Mouse (Mus musculus): ENCODE measurements around the gene Abca14. TPM values are rescaled to one million over a fixed set of nuclear protein-coding genes. Genes with fewer than 3 reads are reported as not detected.
"Not testable (repeated sequence)": the region's sequence is repeated elsewhere in the genome, so short reads cannot be mapped to it uniquely, and the experiment has no call there.

The Abca14 gene
- total RNA-seq, 2 experiments from 2014 or later: not detected

DNA sequence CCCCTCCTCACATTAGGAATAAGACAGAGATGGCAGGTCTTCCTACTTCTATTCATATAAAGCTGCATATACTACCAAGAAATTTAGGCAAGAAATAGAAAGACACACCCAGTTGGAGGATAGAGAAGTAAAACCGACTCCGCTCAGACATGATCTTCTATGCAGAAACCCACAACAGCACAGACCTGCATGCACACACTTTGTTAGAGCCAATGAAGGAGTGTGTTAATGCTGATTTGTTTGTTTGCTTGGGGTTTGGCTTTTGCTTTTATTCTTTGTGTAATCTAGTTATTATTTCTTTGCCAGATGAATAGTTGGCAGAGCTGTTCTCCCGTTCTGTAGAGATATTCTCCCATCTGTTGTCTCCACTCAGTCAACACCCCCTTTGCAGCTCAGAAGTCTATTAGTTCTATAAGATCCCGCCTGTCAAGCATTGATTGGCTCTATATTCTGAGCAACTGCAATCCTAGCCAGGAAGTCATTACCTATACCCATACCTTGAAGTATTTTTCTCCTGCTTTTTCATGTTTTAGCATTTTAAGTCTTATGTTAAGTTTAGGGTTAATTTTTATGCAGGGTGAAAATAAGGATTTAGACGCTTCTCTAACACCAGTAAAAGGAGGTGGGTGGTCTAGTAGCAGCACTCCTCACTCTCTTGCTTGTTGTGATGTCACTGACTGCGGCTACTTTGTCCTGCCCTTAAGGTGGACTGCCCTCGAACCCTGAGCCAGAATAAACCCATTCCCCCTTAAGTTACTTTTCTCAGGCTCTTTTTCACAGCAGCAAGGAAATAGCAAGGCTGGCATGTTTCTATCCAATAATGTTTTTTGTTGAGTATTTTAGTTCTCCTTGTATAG is 67.6 kb downstream of the Abca14 start:
- intact Hi-C loops (cut with DNase I): no loop called here
- Histone ChIP-seq H3K4me3 (no peak overlapping the region), H3K27ac (no peak overlapping the region)
- DNase-seq: no peak
- TF ChIP-seq CTCF (IDR thresholded peaks at IDR 0.05): no peak

DNA sequence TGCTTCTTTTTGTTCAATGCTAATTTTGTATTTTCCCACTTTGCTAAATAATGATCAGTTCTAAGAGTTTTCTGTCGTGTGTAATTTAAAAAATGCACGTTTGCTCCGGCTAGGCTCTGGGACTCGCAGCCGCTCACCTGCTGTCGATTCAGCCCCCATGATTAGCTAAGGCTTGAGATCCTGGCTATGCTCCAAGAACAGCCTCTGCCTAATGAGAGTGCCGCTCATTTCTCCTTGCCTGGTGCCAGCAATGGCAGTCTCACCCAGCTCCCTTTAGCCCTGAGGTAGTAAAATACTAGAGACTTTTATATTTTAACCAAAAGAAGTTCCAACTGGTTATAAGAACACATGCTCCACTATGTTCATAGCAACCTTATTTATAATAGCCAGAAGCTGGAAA is 68.3 kb downstream of the Abca14 start:
- no peak for TF ChIP-seq CTCF (IDR thresholded peaks at IDR 0.05)
- DNase-seq: no peak
- intact Hi-C loops (cut with DNase I): no loop called here
- Histone ChIP-seq H3K4me3 (no peak overlapping the region), H3K27ac (no peak overlapping the region)

GRCm38 (mm10) chr7:120285286-120285685 is 81.5 kb downstream of the Abca14 start:
- intact Hi-C loops (cut with DNase I): no loop called here
- DNase-seq: no peak
- TF ChIP-seq CTCF (IDR thresholded peaks at IDR 0.05): no peak
- Histone ChIP-seq H3K4me3 (no peak overlapping the region), H3K27ac (no peak overlapping the region)

- TF ChIP-seq CTCF (IDR thresholded peaks at IDR 0.05): no peak
- intact Hi-C loops (cut with DNase I): no loop called here
- DNase-seq: no peak
- H3K27ac ChIP-seq: no peak overlapping the region
- no peak overlapping the region for H3K4me3 ChIP-seq
Observed at GRCm38 (mm10) chr7:120316086-120316485, 112.3 kb downstream of the Abca14 start.

DNA sequence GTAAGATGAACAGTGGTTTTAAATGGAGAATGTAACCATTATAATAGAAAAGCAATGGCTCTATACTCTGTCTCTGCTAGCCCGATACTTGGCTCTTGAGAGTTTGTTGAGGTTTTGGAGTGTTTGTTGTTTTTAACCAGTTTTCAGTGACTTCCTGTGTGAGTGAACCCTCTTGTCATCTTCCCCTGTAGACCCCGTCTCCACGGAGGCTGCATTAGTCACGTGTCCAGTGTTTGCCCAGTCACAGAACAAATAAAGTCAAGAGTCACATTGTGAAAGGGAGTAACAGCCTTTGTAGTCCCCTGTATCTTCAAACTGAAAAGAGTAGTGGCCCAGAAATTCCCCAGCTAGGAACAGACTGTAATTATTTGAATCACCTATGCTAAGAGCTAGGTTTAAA is 119.2 kb downstream of the Abca14 start:
- Histone ChIP-seq H3K27ac (no peak overlapping the region), H3K4me3 (no peak overlapping the region)
- TF ChIP-seq CTCF (IDR thresholded peaks at IDR 0.05): no peak
- intact Hi-C loops (cut with DNase I): loop anchor here (10.0 kb wide), 1 partner anchor 468 kb away; no protein-coding TSS in a partner anchor
- no peak for DNase-seq

GRCm38 (mm10) chr7:120325911-120326310 is 122.2 kb downstream of the Abca14 start:
- DNase-seq, H3K27ac ChIP-seq, H3K4me3 ChIP-seq: not testable (repeated sequence)
- intact Hi-C loops (cut with DNase I): loop anchor here (10.0 kb wide), 1 partner anchor 471 kb away; no protein-coding TSS in a partner anchor

GRCm38 (mm10) chr7:120327220-120328073 is 123.7 kb downstream of the Abca14 start:
- H3K27ac ChIP-seq: no peak overlapping the region
- DNase-seq: no peak
- peak overlapping the region; percentile 13; the same call in 1 of the 2 replicates for H3K4me3 ChIP-seq
- intact Hi-C loops (cut with DNase I): loop anchor here (10.0 kb wide), 1 partner anchor 473 kb away; no protein-coding TSS in a partner anchor
- TF ChIP-seq CTCF (IDR thresholded peaks at IDR 0.05): peak; percentile 43

- peak; percentile 25 for DNase-seq
- TF ChIP-seq CTCF (IDR thresholded peaks at IDR 0.05): no peak
Observed at GRCm38 (mm10) chr7:120328087-120328793, 124.5 kb downstream of the Abca14 start, which contains the start of gene Abca15. Abca15 (plus strand) TSS chr7:120328670.

GRCm38 (mm10) chr7:120361159-120361558 is 157.4 kb downstream of the Abca14 start:
- intact Hi-C loops (cut with DNase I): no loop called here
- DNase-seq: no peak
- Histone ChIP-seq H3K4me3 (no peak overlapping the region), H3K27ac (no peak overlapping the region)
- no peak; the same call in 1 of the 2 replicates for TF ChIP-seq CTCF (IDR thresholded peaks at IDR 0.05)

More at GRCm38 (mm10) chr7:120328087-120328793, 124.5 kb downstream of the Abca14 start, which contains the start of gene Abca15:
- intact Hi-C loops (cut with DNase I): loop anchor here (10.0 kb wide), 1 partner anchor 473 kb away; no protein-coding TSS in a partner anchor
- no peak within 1 kb of the TSS for H3K27ac ChIP-seq
- peak within 1 kb of the TSS; percentile 13; the same call in 1 of the 2 replicates for H3K4me3 ChIP-seq

Other genes starting within 250 kb of the Abca14 start
- gene Dnah3, start 108.7 kb upstream of the Abca14 start, total RNA-seq (2021): under 1 TPM; 0.13 to 0.14 TPM
- 10 to 100 TPM in 1 of 2 experiments, 1 to 10 TPM in 1; 9.7 to 11.4 TPM for gene Tmem159, start 101.6 kb upstream of the Abca14 start, total RNA-seq (2021)
- under 1 TPM; 0.31 to 0.78 TPM for gene Zp2, start 58.7 kb upstream of the Abca14 start, total RNA-seq (2021)
- under 1 TPM; 0.10 to 0.11 TPM for gene Anks4b, start 30.1 kb upstream of the Abca14 start, total RNA-seq (2021)
- 1 to 10 TPM; 2.0 to 3.2 TPM for gene Crym, start 1.9 kb upstream of the Abca14 start, total RNA-seq (2021)
- gene Abca15, start 124.7 kb downstream of the Abca14 start, total RNA-seq (2021): not detected
- gene Abca16, start 205.7 kb downstream of the Abca14 start, total RNA-seq (2021): not detected